In genomic region chr6:25546441-25546840, GRCm38 (mm10) we compare ENCODE assay signal across 22 mouse cellular contexts.
DNase-seq lines count a peak whose midpoint lies in the region; ATAC-seq and TF ChIP-seq lines count a peak whose summit lies in the region.
"Had no signal": no experiment of that assay in that cellular context is flagged by ENCODE, and none has a peak within 500 bp of the region (broad histone marks: within the 10 kb centered on the region; RNA-seq: fewer than 3 reads in every experiment).

No protein-coding gene starts in this region.

- no peak for TF ChIP-seq POLR2A in brain, embryonic 14.5 days (IDR thresholded peaks at IDR 0.05; ENCODE audit: borderline replicate concordance, extremely low read depth, insufficient read depth, insufficient read length, poor library complexity, severe bottlenecking)

- no peak for TF ChIP-seq CTCF in brain, embryonic 14.5 days (IDR thresholded peaks at IDR 0.05; ENCODE audit: borderline replicate concordance, extremely low read depth, insufficient read depth, insufficient read length)

- no peaks in the 10 kb centered on the region for H3K9me3 ChIP-seq in midbrain, embryonic 14.5 days (ENCODE audit: control insufficient read depth, low read length)
- no peaks in the 10 kb centered on the region for H3K9me3 ChIP-seq in midbrain, embryonic 10.5 days (replicated peaks)
- H3K9me3 ChIP-seq: embryonic facial prominence, embryonic 12.5 days; forebrain, embryonic 12.5 days; heart, embryonic 10.5 days; hindbrain, embryonic 13.5 days had no signal

- WGBS in midbrain, embryonic 14.5 days, result 70% methylated on average over 2 of the region's 2 CpGs
- 73% methylated on average over 2 of the region's 2 CpGs for WGBS in midbrain, embryonic 10.5 days

- no peaks in the 10 kb centered on the region for H3K36me3 ChIP-seq in midbrain, embryonic 14.5 days (ENCODE audit: control insufficient read depth, insufficient read depth, low read length)
- H3K36me3 ChIP-seq in midbrain, embryonic 10.5 days, result no peaks in the 10 kb centered on the region
- H3K36me3 ChIP-seq: embryonic facial prominence, embryonic 12.5 days; forebrain, embryonic 12.5 days; heart, embryonic 10.5 days; hindbrain, embryonic 13.5 days had no signal

- no peak overlapping the region for H3K4me2 ChIP-seq in midbrain, embryonic 14.5 days (ENCODE audit: low read length)
- H3K4me2 ChIP-seq: embryonic facial prominence, embryonic 12.5 days; forebrain, embryonic 12.5 days; hindbrain, embryonic 13.5 days had no signal

- DNase-seq in frontal cortex, postnatal 10 days (ENCODE audit: low spot score in 2 of 2), result no peak
- DNase-seq in midbrain, embryonic 14.5 days, result peak; percentile 8
- no peak for DNase-seq in midbrain, embryonic 10.5 days (ENCODE audit: low spot score)
- peak; percentile 14 for DNase-seq in brain, adult 2 months (ENCODE audit: low read depth, low spot score)
- DNase-seq in brain, embryonic 14.5 days (ENCODE audit: low read depth), result peak; percentile 25
- no peak for DNase-seq in lung, postnatal 25 days (ENCODE audit: low spot score)
- DNase-seq: adrenal gland, adult 2 months; adrenal gland, postnatal 25 days; cerebellum, adult 18-20 months; cerebellum, adult 9-11 months; cerebellum, postnatal 36 days; gastrocnemius, postnatal 10 days; heart, adult 18-20 months; heart, postnatal 10 days; heart, postnatal 4 days had no signal

- H3K4me1 ChIP-seq in midbrain, embryonic 14.5 days (ENCODE audit: control insufficient read depth, insufficient read depth, low read length), result no peaks in the 10 kb centered on the region
- H3K4me1 ChIP-seq in midbrain, embryonic 10.5 days, result no peaks in the 10 kb centered on the region
- H3K4me1 ChIP-seq: embryonic facial prominence, embryonic 12.5 days; forebrain, embryonic 12.5 days; heart, embryonic 10.5 days; hindbrain, embryonic 13.5 days had no signal

- H3K27ac ChIP-seq in midbrain, embryonic 14.5 days (replicated peaks; ENCODE audit: low read depth, low read length), result no peak overlapping the region
- H3K27ac ChIP-seq in midbrain, embryonic 10.5 days (replicated peaks), result no peak overlapping the region
- H3K27ac ChIP-seq: embryonic facial prominence, embryonic 12.5 days; forebrain, embryonic 12.5 days; heart, embryonic 10.5 days; hindbrain, embryonic 13.5 days had no signal

- no peaks in the 10 kb centered on the region for H3K27me3 ChIP-seq in midbrain, embryonic 14.5 days (ENCODE audit: control insufficient read depth, insufficient read depth, low read length)
- H3K27me3 ChIP-seq in midbrain, embryonic 10.5 days (ENCODE audit: low read depth, poor library complexity, severe bottlenecking), result no peaks in the 10 kb centered on the region
- H3K27me3 ChIP-seq: embryonic facial prominence, embryonic 12.5 days; forebrain, embryonic 12.5 days; hindbrain, embryonic 13.5 days had no signal

- H3K9ac ChIP-seq in midbrain, embryonic 14.5 days (replicated peaks; ENCODE audit: low read length), result no peak overlapping the region
- H3K9ac ChIP-seq: embryonic facial prominence, embryonic 12.5 days; forebrain, embryonic 12.5 days; hindbrain, embryonic 13.5 days had no signal

- peak; percentile 57; the same call in 1 of the 2 replicates for ATAC-seq in frontal cortex, adult (ENCODE audit: low TSS enrichment)
- ATAC-seq in midbrain, embryonic 14.5 days (ENCODE audit: low FRiP score, low TSS enrichment), result no peak
- ATAC-seq: inflammation-experienced regulatory T-cells, adult 6 months; intestine, postnatal 0 days had no signal

- no peak overlapping the region for H3K4me3 ChIP-seq in midbrain, embryonic 14.5 days (replicated peaks; ENCODE audit: low read depth, low read length)
- H3K4me3 ChIP-seq in midbrain, embryonic 10.5 days, result no peak overlapping the region
- H3K4me3 ChIP-seq: embryonic facial prominence, embryonic 12.5 days; forebrain, embryonic 12.5 days; heart, embryonic 10.5 days; hindbrain, embryonic 13.5 days had no signal

Comparison
In these comparisons a context has a peak if more than half of its experiments do, and no peak if none do; other contexts are left out.
1. DNase-seq: peak in midbrain, embryonic 14.5 days (single experiment), brain, adult 2 months (single experiment) and brain, embryonic 14.5 days (single experiment); none in frontal cortex, postnatal 10 days (0 of 2), midbrain, embryonic 10.5 days (single experiment) and lung, postnatal 25 days (single experiment).